Mouse (Mus musculus) midbrain, embryonic 14.5 days (tissue): ENCODE measurements at regions not wholly inside any gene's neighbourhood (a gene's known extent, or its start where the extent isn't known, plus 50 kb on each side); places are given as distances from the start of the nearest gene placed in this dataset.

Experiments
- ATAC-seq: fragments of 200-750 bp; cut with Nextera tagmentation; 2 replicates; pipeline ENCODE4 v1.8.0; 2017; ENCODE audit warnings: moderate number of reproducible peaks, moderate library complexity; ENCODE audit not compliant: low FRiP score, low TSS enrichment
- DNase-seq: peaks from one replicate; pipeline ENCODE4 v3.0.0-alpha.2; 2015
- H3K27ac ChIP-seq: fragments of 300-500 bp; sonication (generic); replicated peaks from 2 replicates; pipeline ENCODE4 v1.5.1; 2014; ENCODE audit warnings: mild to moderate bottlenecking, low read depth, low read length, moderate library complexity
- H3K27me3 ChIP-seq: fragments of 300-500 bp; sonication (generic); 2 replicates; pipeline ENCODE4 v1.6.1; 2014; ENCODE audit warnings: low read length, control low read depth, mixed read lengths; ENCODE audit not compliant: control insufficient read depth, insufficient read depth
- H3K36me3 ChIP-seq: fragments of 300-500 bp; sonication (generic); 2 replicates; pipeline ENCODE4 v1.6.1; 2014; ENCODE audit warnings: low read length, control low read depth; ENCODE audit not compliant: control insufficient read depth, insufficient read depth
- H3K4me1 ChIP-seq: fragments of 300-500 bp; sonication (generic); 2 replicates; pipeline ENCODE4 v1.6.1; 2014; ENCODE audit warnings: mild to moderate bottlenecking, antibody characterized with exemption, low read length, control low read depth; ENCODE audit not compliant: control insufficient read depth, insufficient read depth
- H3K4me2 ChIP-seq: fragments of 300-500 bp; sonication (generic); 2 replicates; pipeline ENCODE4 v1.6.1; 2014; ENCODE audit warnings: mild to moderate bottlenecking, low read length, moderate library complexity
- H3K4me3 ChIP-seq: fragments of 300-500 bp; sonication (generic); replicated peaks from 2 replicates; pipeline ENCODE4 v1.5.1; 2014; ENCODE audit warnings: low read depth, low read length
- H3K9ac ChIP-seq: fragments of 300-500 bp; sonication (generic); replicated peaks from 2 replicates; pipeline ENCODE4 v1.6.1; 2014; ENCODE audit warnings: mild to moderate bottlenecking, low read length, moderate library complexity
- H3K9me3 ChIP-seq: fragments of 300-500 bp; sonication (generic); 2 replicates; pipeline ENCODE4 v1.6.1; 2016; ENCODE audit warnings: low read length, control low read depth, mixed read lengths; ENCODE audit not compliant: control insufficient read depth
- WGBS: fragments of 180-500 bp; shearing (Covaris S2); extraction: QIAGEN DNeasy Blood & Tissue Kit; methylation state at CpG from one replicate; pipeline ENCODE4 v1.1.7; 2014; 5-methylcytosine and 5-hydroxymethylcytosine counted together

GRCm38 (mm10) chr3:34869911-34870310 lies 219.7 kb downstream of the Sox2 start:
- Histone ChIP-seq H3K36me3 (no peaks in the 10 kb centered on the region), H3K9me3 (no peaks in the 10 kb centered on the region), H3K9ac (no peak overlapping the region), H3K4me1 (no peaks in the 10 kb centered on the region), H3K27me3 (no peaks in the 10 kb centered on the region), H3K4me3 (no peak overlapping the region), H3K27ac (no peak overlapping the region), H3K4me2 (no peak overlapping the region)
- ATAC-seq (no peak), DNase-seq (no peak)
- 93% methylated on average over 6 of the region's 6 CpGs for WGBS

- Histone ChIP-seq H3K9ac (no peak overlapping the region), H3K4me1 (no peaks in the 10 kb centered on the region), H3K9me3 (no peaks in the 10 kb centered on the region), H3K4me2 (no peak overlapping the region), H3K27me3 (no peaks in the 10 kb centered on the region), H3K27ac (no peak overlapping the region), H3K36me3 (no peaks in the 10 kb centered on the region), H3K4me3 (no peak overlapping the region)
- 93% methylated on average over 5 of the region's 5 CpGs for WGBS
- DNase-seq, result no peak
- no peak for ATAC-seq
Observed at GRCm38 (mm10) chr3:34885137-34885536, 234.9 kb downstream of the Sox2 start.

GRCm38 (mm10) chr3:34893381-34893780 lies 243.2 kb downstream of the Sox2 start:
- Histone ChIP-seq H3K9ac (no peak overlapping the region), H3K4me3 (no peak overlapping the region), H3K36me3 (no peaks in the 10 kb centered on the region), H3K4me2 (no peak overlapping the region), H3K27me3 (no peaks in the 10 kb centered on the region), H3K9me3 (no peaks in the 10 kb centered on the region), H3K27ac (no peak overlapping the region), H3K4me1 (no peaks in the 10 kb centered on the region)
- DNase-seq (no peak), ATAC-seq (no peak)
- 92% methylated on average over 5 of the region's 5 CpGs for WGBS

- Histone ChIP-seq H3K4me3 (no peak overlapping the region), H3K27me3 (no peaks in the 10 kb centered on the region), H3K9ac (no peak overlapping the region), H3K4me1 (no peaks in the 10 kb centered on the region), H3K27ac (no peak overlapping the region), H3K9me3 (no peaks in the 10 kb centered on the region), H3K36me3 (no peaks in the 10 kb centered on the region), H3K4me2 (no peak overlapping the region)
- WGBS, result 87% methylated on average over 8 of the region's 8 CpGs
- ATAC-seq (no peak), DNase-seq (no peak)
Observed at GRCm38 (mm10) chr3:34903106-34903505, 252.9 kb downstream of the Sox2 start.

- WGBS, result 91% methylated on average over 5 of the region's 5 CpGs
- Histone ChIP-seq H3K9ac (no peak overlapping the region), H3K4me3 (no peak overlapping the region), H3K4me1 (no peaks in the 10 kb centered on the region), H3K27ac (no peak overlapping the region), H3K9me3 (no peaks in the 10 kb centered on the region), H3K4me2 (no peak overlapping the region), H3K36me3 (no peaks in the 10 kb centered on the region), H3K27me3 (no peaks in the 10 kb centered on the region)
- ATAC-seq, result no peak
- DNase-seq, result no peak
Observed at GRCm38 (mm10) chr3:34908489-34908888, 258.3 kb downstream of the Sox2 start.

- 89% methylated on average over 3 of the region's 3 CpGs for WGBS
- H3K9me3 ChIP-seq, result no peaks in the 10 kb centered on the region
- ATAC-seq (no peak), DNase-seq (no peak)
- no peaks in the 10 kb centered on the region for H3K36me3 ChIP-seq
- H3K4me1 ChIP-seq, result no peaks in the 10 kb centered on the region
- no peak overlapping the region for H3K4me3 ChIP-seq
- H3K27me3 ChIP-seq, result no peaks in the 10 kb centered on the region
- no peak overlapping the region for H3K4me2 ChIP-seq
- H3K27ac ChIP-seq, result no peak overlapping the region
- no peak overlapping the region for H3K9ac ChIP-seq
Observed at GRCm38 (mm10) chr3:34909350-34909749, 259.1 kb downstream of the Sox2 start.

- Histone ChIP-seq H3K9ac (no peak overlapping the region), H3K4me3 (no peak overlapping the region), H3K36me3 (no peaks in the 10 kb centered on the region), H3K4me1 (no peaks in the 10 kb centered on the region), H3K27me3 (no peaks in the 10 kb centered on the region), H3K4me2 (no peak overlapping the region), H3K27ac (no peak overlapping the region), H3K9me3 (no peaks in the 10 kb centered on the region)
- ATAC-seq (no peak), DNase-seq (no peak)
- 60% methylated on average over 6 of the region's 6 CpGs for WGBS
Observed at GRCm38 (mm10) chr3:34918326-34918932, 268.2 kb downstream of the Sox2 start.

GRCm38 (mm10) chr3:34920497-34920896 lies 270.3 kb downstream of the Sox2 start:
- H3K4me2 ChIP-seq, result no peak overlapping the region
- H3K9ac ChIP-seq, result no peak overlapping the region
- H3K4me1 ChIP-seq, result no peaks in the 10 kb centered on the region
- no peak overlapping the region for H3K27ac ChIP-seq
- ATAC-seq, result no peak
- H3K4me3 ChIP-seq, result no peak overlapping the region
- no peaks in the 10 kb centered on the region for H3K36me3 ChIP-seq
- no peaks in the 10 kb centered on the region for H3K27me3 ChIP-seq
- 83% methylated on average over 5 of the region's 5 CpGs for WGBS
- DNase-seq, result no peak
- H3K9me3 ChIP-seq, result no peaks in the 10 kb centered on the region

GRCm38 (mm10) chr3:34949867-34950266 lies 299.7 kb downstream of the Sox2 start:
- 28% methylated on average over 3 of the region's 3 CpGs for WGBS
- H3K9ac ChIP-seq, result no peak overlapping the region
- H3K4me3 ChIP-seq, result no peak overlapping the region
- H3K36me3 ChIP-seq, result no peaks in the 10 kb centered on the region
- no peak overlapping the region for H3K4me2 ChIP-seq
- 0 out of 2 replicates have a peak, but pooled peaks cover 4% of the 10 kb centered on the region for H3K4me1 ChIP-seq
- no peak overlapping the region for H3K27ac ChIP-seq
- H3K27me3 ChIP-seq, result no peaks in the 10 kb centered on the region
- H3K9me3 ChIP-seq, result no peaks in the 10 kb centered on the region
- peak; percentile 35 for DNase-seq
- ATAC-seq, result no peak
